Comparison of ENCODE assay signal across 31 mouse cellular contexts in the genomic region with DNA sequence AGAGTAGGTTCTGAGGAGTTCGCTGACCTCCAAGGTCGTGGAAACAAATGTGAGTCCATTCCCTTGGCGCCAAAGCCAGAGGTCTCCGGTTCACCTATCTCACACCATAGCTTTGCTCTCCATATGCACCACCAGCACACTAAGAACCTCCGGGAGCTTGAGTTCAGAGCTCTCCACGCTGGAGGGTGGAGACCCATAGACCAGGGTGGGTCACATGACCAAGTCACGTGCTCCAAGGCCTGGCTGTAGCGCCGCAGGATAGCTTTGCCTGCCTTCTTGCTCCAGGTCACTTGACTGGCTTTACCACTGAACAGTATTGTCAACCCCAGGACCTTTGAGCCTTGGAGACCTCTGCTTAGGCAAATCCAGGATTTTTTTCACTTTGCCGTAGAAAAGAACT.
A peak's percentile ranks its signal among the peaks of the same experiment; 100 is the strongest.
DNase-seq lines count a peak whose midpoint lies in the region; ATAC-seq and TF ChIP-seq lines count a peak whose summit lies in the region.
"Had no signal": no experiment of that assay in that cellular context is flagged by ENCODE, and none has a peak within 500 bp of the region (broad histone marks: within the 10 kb centered on the region; RNA-seq: fewer than 3 reads in every experiment).

No protein-coding gene starts in this region.

- intact Hi-C loops in heart, postnatal 14 days (cut with DNase I) = no loop called here

- H3K27ac ChIP-seq in heart, embryonic 12.5 days (ENCODE audit: poor library complexity, severe bottlenecking) = no peak overlapping the region
- H3K27ac ChIP-seq in ES-E14 (ENCODE audit: insufficient read depth, low read depth, low read length, poor library complexity, severe bottlenecking) = peak overlapping the region; percentile 84
- H3K27ac ChIP-seq in forebrain, embryonic 11.5 days (ENCODE audit: low read depth, low read length) = no peak overlapping the region
- H3K27ac ChIP-seq: embryonic facial prominence, embryonic 13.5 days; forebrain, embryonic 10.5 days; heart, embryonic 15.5 days; hindbrain, embryonic 14.5 days; limb, embryonic 10.5 days; limb, embryonic 15.5 days; midbrain, embryonic 12.5 days; neural tube, embryonic 12.5 days; stomach, postnatal 0 days had no signal

- H3K9ac ChIP-seq in heart, embryonic 12.5 days = no peak overlapping the region
- peak overlapping the region; percentile 56; the same call in 1 of the 2 replicates for H3K9ac ChIP-seq in ES-E14 (ENCODE audit: insufficient read depth, low read depth, low read length, poor library complexity, severe bottlenecking)
- no peak overlapping the region for H3K9ac ChIP-seq in forebrain, embryonic 11.5 days (ENCODE audit: low read length)
- H3K9ac ChIP-seq: embryonic facial prominence, embryonic 13.5 days; forebrain, postnatal 0 days; heart, embryonic 15.5 days; hindbrain, embryonic 14.5 days; limb, embryonic 15.5 days; liver, postnatal 0 days; midbrain, embryonic 12.5 days; neural tube, embryonic 12.5 days had no signal

- TF ChIP-seq CTCF in C2C12 (IDR thresholded peaks at IDR 0.05; ENCODE audit: control insufficient read depth, insufficient read depth, insufficient read length) = no peak

- H3K79me3 ChIP-seq in C2C12 (ENCODE audit: low read depth) = no peaks in the 10 kb centered on the region

- in situ Hi-C loops in ES-E14 (cut with MboI; ENCODE audit: low sequenced_read_pairs in 2 of 2, unreplicated experiment in 2 of 2) = no loop called here

- 83% methylated on average over 10 of the region's 10 CpGs for WGBS in heart, embryonic 12.5 days
- WGBS in forebrain, embryonic 11.5 days = 86% methylated on average over 10 of the region's 10 CpGs

- no peak overlapping the region for H3ac ChIP-seq in C2C12 (ENCODE audit: control insufficient read depth, insufficient read length, low read depth)

- H3K9me3 ChIP-seq in heart, embryonic 12.5 days (replicated peaks) = no peaks in the 10 kb centered on the region
- H3K9me3 ChIP-seq in ES-E14 (ENCODE audit: control insufficient read depth, insufficient read depth, low read depth, low read length) = no peaks in the 10 kb centered on the region
- H3K9me3 ChIP-seq in forebrain, embryonic 11.5 days (ENCODE audit: control insufficient read depth, low read length) = no peaks in the 10 kb centered on the region
- H3K9me3 ChIP-seq: embryonic facial prominence, embryonic 13.5 days; forebrain, embryonic 10.5 days; heart, embryonic 15.5 days; limb, embryonic 10.5 days; limb, embryonic 15.5 days; megakaryocyte, embryonic 14.5 days; midbrain, embryonic 12.5 days; neural tube, embryonic 12.5 days had no signal

- no peak for DNase-seq in heart, postnatal 14 days
- peak; percentile 91 for DNase-seq in ES-E14 (ENCODE audit: low read depth, low spot score)
- peak; percentile 63 for DNase-seq in testis, postnatal 14 days (ENCODE audit: low spot score)
- no peak for DNase-seq in kidney, adult 18-20 months
- DNase-seq in forebrain, embryonic 11.5 days (ENCODE audit: low spot score) = no peak
- DNase-seq: adrenal gland, postnatal 25 days; cerebellum, adult 18-20 months; cerebellum, postnatal 10 days; forebrain, postnatal 0 days; gastrocnemius, postnatal 10 days; heart, postnatal 4 days; kidney, postnatal 14 days; layer of hippocampus, adult 9-11 months; liver, postnatal 0 days; lung, postnatal 36 days; right cerebral cortex, adult 18-20 months; right cerebral cortex, postnatal 4 days had no signal

- no peaks in the 10 kb centered on the region for H3K36me3 ChIP-seq in heart, embryonic 12.5 days
- H3K36me3 ChIP-seq in C2C12 (ENCODE audit: control insufficient read depth, insufficient read depth) (no peaks in the 10 kb centered on the region), ES-E14 (ENCODE audit: control insufficient read depth, insufficient read depth, low read length, poor library complexity, severe bottlenecking) (no peaks in the 10 kb centered on the region)
- no peaks in the 10 kb centered on the region for H3K36me3 ChIP-seq in forebrain, embryonic 11.5 days (ENCODE audit: control insufficient read depth, insufficient read depth, low read length)
- H3K36me3 ChIP-seq: embryonic facial prominence, embryonic 13.5 days; forebrain, embryonic 10.5 days; heart, embryonic 15.5 days; limb, embryonic 10.5 days; limb, embryonic 15.5 days; midbrain, embryonic 12.5 days; neural tube, embryonic 12.5 days had no signal

- H3K27me3 ChIP-seq in heart, embryonic 12.5 days (replicated peaks) = no peaks in the 10 kb centered on the region
- no peaks in the 10 kb centered on the region for H3K27me3 ChIP-seq in C2C12 (ENCODE audit: control insufficient read depth, insufficient read depth, insufficient read length)
- H3K27me3 ChIP-seq in forebrain, embryonic 11.5 days (ENCODE audit: control insufficient read depth, insufficient read depth, low read length) = no peaks in the 10 kb centered on the region
- H3K27me3 ChIP-seq: embryonic facial prominence, embryonic 13.5 days; heart, embryonic 15.5 days; limb, embryonic 15.5 days; megakaryocyte, embryonic 14.5 days; midbrain, embryonic 12.5 days; neural tube, embryonic 12.5 days had no signal

- no peaks in the 10 kb centered on the region for H3K79me2 ChIP-seq in C2C12 (ENCODE audit: control insufficient read depth, insufficient read depth)

- ATAC-seq in heart, embryonic 12.5 days (ENCODE audit: insufficient number of reproducible peaks, low FRiP score) = peak; percentile 63; the same call in 1 of the 2 replicates
- no peak for ATAC-seq in forebrain, embryonic 11.5 days (replicated peaks; ENCODE audit: low FRiP score)
- ATAC-seq: forebrain, postnatal 0 days; intestine, postnatal 0 days; liver, postnatal 0 days had no signal

- H3K4me3 ChIP-seq in heart, embryonic 12.5 days = no peak overlapping the region
- no peak overlapping the region for H3K4me3 ChIP-seq in C2C12 (ENCODE audit: insufficient read depth, poor library complexity, severe bottlenecking)
- H3K4me3 ChIP-seq in ES-E14 (ENCODE audit: insufficient read depth in 1 of 2, low read depth in 1 of 2, low read length in 2 of 2, poor library complexity in 1 of 2, severe bottlenecking in 1 of 2) = peak overlapping the region; percentile 40 to 56
- no peak overlapping the region for H3K4me3 ChIP-seq in forebrain, embryonic 11.5 days (ENCODE audit: low read depth, low read length)
- H3K4me3 ChIP-seq: embryonic facial prominence, embryonic 13.5 days; forebrain, embryonic 10.5 days; heart, embryonic 15.5 days; limb, embryonic 10.5 days; limb, embryonic 15.5 days; megakaryocyte, embryonic 14.5 days; midbrain, embryonic 12.5 days; myocyte; neural tube, embryonic 12.5 days had no signal

- H3K4me2 ChIP-seq in heart, embryonic 12.5 days = no peak overlapping the region
- H3K4me2 ChIP-seq in forebrain, embryonic 11.5 days (ENCODE audit: low read depth, low read length, severe bottlenecking) = no peak overlapping the region
- H3K4me2 ChIP-seq: embryonic facial prominence, embryonic 13.5 days; heart, embryonic 15.5 days; hindbrain, embryonic 14.5 days; limb, embryonic 15.5 days; midbrain, embryonic 12.5 days; neural tube, embryonic 12.5 days had no signal

- H3K4me1 ChIP-seq in heart, embryonic 12.5 days (replicated peaks) = peaks cover 7% of the 10 kb centered on the region
- peaks cover 5 to 17% of the 10 kb centered on the region in 2 experiments for H3K4me1 ChIP-seq in ES-E14 (ENCODE audit: control insufficient read depth in 2 of 2, insufficient read depth in 2 of 2, low read length in 2 of 2, poor library complexity in 1 of 2)
- H3K4me1 ChIP-seq in forebrain, embryonic 11.5 days (replicated peaks; ENCODE audit: control insufficient read depth, insufficient read depth, low read length) = peaks cover 5% of the 10 kb centered on the region; the same call in 1 of the 2 replicates

TF ChIP-seq in C2C12, 6 proteins besides CTCF, POLR2A, EP300 and RAD21:
- TF ChIP-seq MYOG (IDR thresholded peaks at IDR 0.05; ENCODE audit: control insufficient read depth, extremely low read depth, insufficient read length) (no peak), USF1 (IDR thresholded peaks at IDR 0.05; ENCODE audit: low read depth) (peak; percentile 48), MAX (IDR thresholded peaks at IDR 0.05) (no peak)

TF ChIP-seq in ES-E14, 5 proteins besides CTCF, POLR2A, EP300 and RAD21:
- TF ChIP-seq ZC3H11A (IDR thresholded peaks at IDR 0.05; ENCODE audit: borderline replicate concordance, low read depth, low read length) = no peak
- TF ChIP-seq ZNF384 (IDR thresholded peaks at IDR 0.05; ENCODE audit: low read depth, low read length) = 0 out of 2 replicates have a peak, but pooled peaks have one; percentile 18
- TF ChIP-seq CHD2 (IDR thresholded peaks at IDR 0.05; ENCODE audit: low read depth, low read length) = no peak
- TF ChIP-seq MAFK (IDR thresholded peaks at IDR 0.05; ENCODE audit: insufficient read depth, low read depth, low read length) = no peak
- 0 out of 2 replicates have a peak, but pooled peaks have one; percentile 9 for TF ChIP-seq HCFC1 (IDR thresholded peaks at IDR 0.05; ENCODE audit: borderline replicate concordance, insufficient read depth, low read length)
TF ChIP-seq in ES-E14: peak in this region for 2.

Comparison
In these comparisons a context has a peak if more than half of its experiments do, and no peak if none do; other contexts are left out.
1. H3K4me3 ChIP-seq: peak in ES-E14 (2 of 2); none in heart, embryonic 12.5 days (single experiment), C2C12 (single experiment) and forebrain, embryonic 11.5 days (single experiment).
2. DNase-seq: peak in ES-E14 (single experiment) and testis, postnatal 14 days (single experiment); none in heart, postnatal 14 days (0 of 2), kidney, adult 18-20 months (single experiment) and forebrain, embryonic 11.5 days (single experiment).